Mouse (Mus musculus): ENCODE results near the gene Ucp1. TPM values are rescaled to one million over a fixed set of nuclear protein-coding genes. Genes with fewer than 3 reads are reported as not detected.
"Not testable (repeated sequence)": the region's sequence is repeated elsewhere in the genome, so short reads cannot be mapped to it uniquely, and the experiment has no call there.

Gene Ucp1
- polyA plus RNA-seq, 1 experiment from 2014 or later = not detected

- Histone ChIP-seq H3K27me3 (ENCODE audit: control insufficient read depth, insufficient read depth, low read length) (no peaks in the 10 kb centered on the region), H3K9ac (replicated peaks; ENCODE audit: low read depth, low read length) (no peak overlapping the region), H3K36me3 (ENCODE audit: control insufficient read depth, insufficient read depth, low read length) (peaks cover 8% of the 10 kb centered on the region; the same call in 1 of the 2 replicates), H3K4me1 (ENCODE audit: control insufficient read depth, insufficient read depth, low read length) (no peaks in the 10 kb centered on the region), H3K27ac (ENCODE audit: low read length) (no peak overlapping the region), H3K4me3 (ENCODE audit: low read depth, low read length) (no peak overlapping the region), H3K4me2 (replicated peaks; ENCODE audit: low read depth, low read length) (no peak overlapping the region), H3K9me3 (ENCODE audit: control insufficient read depth, low read depth, low read length) (no peaks in the 10 kb centered on the region)
- WGBS = 74% methylated on average over 10 of the region's 10 CpGs
- no peak for ATAC-seq (ENCODE audit: insufficient number of reproducible peaks, insufficient read depth, low FRiP score, low read depth)
Measured at GRCm38 (mm10) chr8:83272464-83272863, 17.7 kb upstream of the Ucp1 start.

GRCm38 (mm10) chr8:83274470-83274869 lies 15.7 kb upstream of the Ucp1 start:
- Histone ChIP-seq H3K4me1 (ENCODE audit: control insufficient read depth, insufficient read depth, low read length) (no peaks in the 10 kb centered on the region), H3K27me3 (ENCODE audit: control insufficient read depth, insufficient read depth, low read length) (no peaks in the 10 kb centered on the region), H3K4me2 (replicated peaks; ENCODE audit: low read depth, low read length) (no peak overlapping the region), H3K36me3 (ENCODE audit: control insufficient read depth, insufficient read depth, low read length) (peaks cover 8% of the 10 kb centered on the region; the same call in 1 of the 2 replicates), H3K27ac (ENCODE audit: low read length) (no peak overlapping the region), H3K4me3 (ENCODE audit: low read depth, low read length) (no peak overlapping the region), H3K9ac (replicated peaks; ENCODE audit: low read depth, low read length) (no peak overlapping the region), H3K9me3 (ENCODE audit: control insufficient read depth, low read depth, low read length) (no peaks in the 10 kb centered on the region)
- no peak for ATAC-seq (ENCODE audit: insufficient number of reproducible peaks, insufficient read depth, low FRiP score, low read depth)
- 47% methylated on average over 11 of the region's 11 CpGs for WGBS

GRCm38 (mm10) chr8:83278431-83278830 lies 11.7 kb upstream of the Ucp1 start:
- Histone ChIP-seq H3K36me3 (ENCODE audit: control insufficient read depth, insufficient read depth, low read length) (no peaks in the 10 kb centered on the region), H3K27ac (ENCODE audit: low read length) (no peak overlapping the region), H3K9me3 (ENCODE audit: control insufficient read depth, low read depth, low read length) (no peaks in the 10 kb centered on the region), H3K27me3 (ENCODE audit: control insufficient read depth, insufficient read depth, low read length) (no peaks in the 10 kb centered on the region), H3K4me1 (ENCODE audit: control insufficient read depth, insufficient read depth, low read length) (no peaks in the 10 kb centered on the region), H3K9ac (replicated peaks; ENCODE audit: low read depth, low read length) (no peak overlapping the region), H3K4me2 (replicated peaks; ENCODE audit: low read depth, low read length) (no peak overlapping the region), H3K4me3 (ENCODE audit: low read depth, low read length) (no peak overlapping the region)
- no peak for ATAC-seq (ENCODE audit: insufficient number of reproducible peaks, insufficient read depth, low FRiP score, low read depth)
- WGBS = 82% methylated on average over 6 of the region's 6 CpGs

GRCm38 (mm10) chr8:83285391-83285790 lies 4.8 kb upstream of the Ucp1 start:
- no peaks in the 10 kb centered on the region for H3K36me3 ChIP-seq (ENCODE audit: control insufficient read depth, insufficient read depth, low read length)
- no peak for ATAC-seq (ENCODE audit: insufficient number of reproducible peaks, insufficient read depth, low FRiP score, low read depth)
- H3K4me1 ChIP-seq (ENCODE audit: control insufficient read depth, insufficient read depth, low read length) = 0 out of 2 replicates have a peak, but pooled peaks cover 4% of the 10 kb centered on the region
- H3K27me3 ChIP-seq (ENCODE audit: control insufficient read depth, insufficient read depth, low read length) = no peaks in the 10 kb centered on the region
- H3K4me3 ChIP-seq (ENCODE audit: low read depth, low read length) = no peak overlapping the region
- 80% methylated on average over 8 of the region's 8 CpGs for WGBS
- no peak overlapping the region for H3K9ac ChIP-seq (replicated peaks; ENCODE audit: low read depth, low read length)
- no peak overlapping the region for H3K4me2 ChIP-seq (replicated peaks; ENCODE audit: low read depth, low read length)
- H3K27ac ChIP-seq (ENCODE audit: low read length) = no peak overlapping the region
- no peaks in the 10 kb centered on the region for H3K9me3 ChIP-seq (ENCODE audit: control insufficient read depth, low read depth, low read length)

- Histone ChIP-seq H3K4me3 (ENCODE audit: low read depth, low read length) (no peak overlapping the region), H3K4me1 (ENCODE audit: control insufficient read depth, insufficient read depth, low read length) (no peaks in the 10 kb centered on the region), H3K9me3 (ENCODE audit: control insufficient read depth, low read depth, low read length) (no peaks in the 10 kb centered on the region; the same call in 1 of the 2 replicates), H3K27me3 (ENCODE audit: control insufficient read depth, insufficient read depth, low read length) (no peaks in the 10 kb centered on the region), H3K27ac (ENCODE audit: low read length) (no peak overlapping the region), H3K36me3 (ENCODE audit: control insufficient read depth, insufficient read depth, low read length) (no peaks in the 10 kb centered on the region), H3K9ac (replicated peaks; ENCODE audit: low read depth, low read length) (no peak overlapping the region), H3K4me2 (replicated peaks; ENCODE audit: low read depth, low read length) (no peak overlapping the region)
- WGBS = 69% methylated on average over 4 of the region's 4 CpGs
- no peak for ATAC-seq (ENCODE audit: insufficient number of reproducible peaks, insufficient read depth, low FRiP score, low read depth)
Measured at GRCm38 (mm10) chr8:83297375-83297774, 7.2 kb downstream of the Ucp1 start.

GRCm38 (mm10) chr8:83300135-83300534 lies 10.0 kb downstream of the Ucp1 start:
- Histone ChIP-seq H3K4me3 (ENCODE audit: low read depth, low read length) (no peak overlapping the region), H3K9ac (replicated peaks; ENCODE audit: low read depth, low read length) (no peak overlapping the region), H3K4me1 (ENCODE audit: control insufficient read depth, insufficient read depth, low read length) (no peaks in the 10 kb centered on the region), H3K4me2 (replicated peaks; ENCODE audit: low read depth, low read length) (no peak overlapping the region), H3K27me3 (ENCODE audit: control insufficient read depth, insufficient read depth, low read length) (no peaks in the 10 kb centered on the region), H3K27ac (ENCODE audit: low read length) (no peak overlapping the region), H3K36me3 (ENCODE audit: control insufficient read depth, insufficient read depth, low read length) (no peaks in the 10 kb centered on the region), H3K9me3 (ENCODE audit: control insufficient read depth, low read depth, low read length) (no peaks in the 10 kb centered on the region; the same call in 1 of the 2 replicates)
- ATAC-seq (ENCODE audit: insufficient number of reproducible peaks, insufficient read depth, low FRiP score, low read depth) = no peak
- 45% methylated on average over 1 of the region's 1 CpGs for WGBS

GRCm38 (mm10) chr8:83304946-83305345 lies 14.8 kb downstream of the Ucp1 start:
- Histone ChIP-seq H3K36me3 (ENCODE audit: control insufficient read depth, insufficient read depth, low read length) (no peaks in the 10 kb centered on the region), H3K9me3 (ENCODE audit: control insufficient read depth, low read depth, low read length) (no peaks in the 10 kb centered on the region; the same call in 1 of the 2 replicates), H3K9ac (replicated peaks; ENCODE audit: low read depth, low read length) (no peak overlapping the region), H3K4me1 (ENCODE audit: control insufficient read depth, insufficient read depth, low read length) (no peaks in the 10 kb centered on the region), H3K27ac (ENCODE audit: low read length) (no peak overlapping the region), H3K27me3 (ENCODE audit: control insufficient read depth, insufficient read depth, low read length) (no peaks in the 10 kb centered on the region), H3K4me3 (ENCODE audit: low read depth, low read length) (no peak overlapping the region), H3K4me2 (replicated peaks; ENCODE audit: low read depth, low read length) (no peak overlapping the region)
- no peak for ATAC-seq (ENCODE audit: insufficient number of reproducible peaks, insufficient read depth, low FRiP score, low read depth)
- 88% methylated on average over 1 of the region's 1 CpGs for WGBS

GRCm38 (mm10) chr8:83309836-83310235 lies 19.7 kb downstream of the Ucp1 start:
- 83% methylated on average over 6 of the region's 6 CpGs for WGBS
- Histone ChIP-seq H3K4me2 (replicated peaks; ENCODE audit: low read depth, low read length) (no peak overlapping the region), H3K9me3 (ENCODE audit: control insufficient read depth, low read depth, low read length) (no peaks in the 10 kb centered on the region), H3K9ac (replicated peaks; ENCODE audit: low read depth, low read length) (no peak overlapping the region), H3K36me3 (ENCODE audit: control insufficient read depth, insufficient read depth, low read length) (no peaks in the 10 kb centered on the region), H3K4me3 (ENCODE audit: low read depth, low read length) (no peak overlapping the region), H3K27ac (ENCODE audit: low read length) (no peak overlapping the region), H3K27me3 (ENCODE audit: control insufficient read depth, insufficient read depth, low read length) (no peaks in the 10 kb centered on the region), H3K4me1 (ENCODE audit: control insufficient read depth, insufficient read depth, low read length) (no peaks in the 10 kb centered on the region)
- ATAC-seq (ENCODE audit: insufficient number of reproducible peaks, insufficient read depth, low FRiP score, low read depth) = no peak

- WGBS = 87% methylated on average over 4 of the region's 4 CpGs
- not testable (repeated sequence) for H3K9me3 ChIP-seq (ENCODE audit: control insufficient read depth, low read depth, low read length); H3K27ac ChIP-seq (ENCODE audit: low read length); ATAC-seq (ENCODE audit: insufficient number of reproducible peaks, insufficient read depth, low FRiP score, low read depth); H3K4me1 ChIP-seq (ENCODE audit: control insufficient read depth, insufficient read depth, low read length); H3K4me2 ChIP-seq (replicated peaks; ENCODE audit: low read depth, low read length); H3K4me3 ChIP-seq (ENCODE audit: low read depth, low read length); H3K27me3 ChIP-seq (ENCODE audit: control insufficient read depth, insufficient read depth, low read length); H3K9ac ChIP-seq (replicated peaks; ENCODE audit: low read depth, low read length)
- peaks cover 25% of the 10 kb centered on the region for H3K36me3 ChIP-seq (ENCODE audit: control insufficient read depth, insufficient read depth, low read length)
Measured at GRCm38 (mm10) chr8:83315084-83315483, 24.9 kb downstream of the Ucp1 start.
